Mouse (Mus musculus): ENCODE data around the gene Smim13.
"Not testable (repeated sequence)": the region's sequence is repeated elsewhere in the genome, so short reads cannot be mapped to it uniquely, and the experiment has no call there.

Gene Smim13

DNA sequence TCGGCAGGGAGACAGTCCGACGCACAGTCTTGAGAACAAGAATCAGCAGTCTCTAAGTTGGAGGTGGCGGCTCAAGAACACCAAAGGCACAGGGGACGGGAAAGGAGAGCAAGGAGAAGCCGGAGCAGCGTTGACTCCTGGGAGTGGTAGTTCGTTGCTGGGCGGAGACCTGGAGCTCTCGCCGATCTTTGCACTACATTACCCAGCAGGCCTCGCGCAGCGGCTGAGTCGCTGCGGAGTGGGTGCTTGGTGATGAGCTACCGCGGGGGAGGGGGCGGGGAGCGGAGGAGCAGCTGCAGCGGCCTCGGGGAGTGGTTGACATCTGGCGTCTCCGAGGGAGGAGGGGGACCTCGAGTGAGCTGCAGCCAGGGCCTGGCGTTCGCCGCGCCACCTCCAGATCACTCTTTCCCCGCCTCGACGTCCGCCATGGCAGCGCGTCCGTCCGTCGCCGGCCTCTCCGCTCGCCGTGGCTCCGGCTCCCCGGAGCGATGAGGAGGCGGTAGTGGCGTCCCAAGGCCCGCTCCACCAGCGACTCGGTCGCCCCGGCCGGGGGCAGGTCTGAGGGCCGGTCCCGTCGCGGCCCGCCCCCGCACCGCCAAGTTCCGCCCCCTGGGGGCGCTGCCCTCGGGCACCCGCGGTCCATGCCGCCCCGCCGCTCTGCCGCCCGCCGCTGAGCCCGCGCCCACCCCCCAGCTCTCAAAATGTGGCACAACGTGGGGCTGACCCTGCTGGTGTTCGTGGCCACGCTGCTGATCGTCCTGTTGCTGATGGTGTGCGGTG, at the start of gene Smim13:
Smim13 (plus strand) TSS at position 307 of the 780 bp plus-strand sequence.
- peak; percentile 96 to 97 for DNase-seq

DNA sequence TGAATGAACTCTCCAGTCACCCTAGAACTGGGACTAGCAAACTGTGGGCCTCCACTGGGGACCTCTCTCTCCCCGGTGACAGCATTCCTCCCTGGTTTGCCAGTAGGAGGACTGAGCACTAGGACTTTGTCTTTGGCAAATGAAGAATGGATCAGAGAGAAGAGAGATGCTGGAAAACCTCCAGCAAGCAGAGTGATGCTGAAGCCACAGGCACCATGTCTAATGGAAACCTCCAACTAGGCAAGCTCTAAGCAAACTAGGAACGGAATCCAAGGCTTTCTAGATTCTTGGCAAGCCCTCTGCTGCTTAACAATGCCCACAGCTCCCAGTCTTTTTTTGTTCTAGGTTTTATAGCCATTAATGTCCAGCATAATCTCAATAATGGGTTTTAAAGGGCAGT, 48.8 kb upstream of the Smim13 start:
- DNase-seq, result no peak

DNA sequence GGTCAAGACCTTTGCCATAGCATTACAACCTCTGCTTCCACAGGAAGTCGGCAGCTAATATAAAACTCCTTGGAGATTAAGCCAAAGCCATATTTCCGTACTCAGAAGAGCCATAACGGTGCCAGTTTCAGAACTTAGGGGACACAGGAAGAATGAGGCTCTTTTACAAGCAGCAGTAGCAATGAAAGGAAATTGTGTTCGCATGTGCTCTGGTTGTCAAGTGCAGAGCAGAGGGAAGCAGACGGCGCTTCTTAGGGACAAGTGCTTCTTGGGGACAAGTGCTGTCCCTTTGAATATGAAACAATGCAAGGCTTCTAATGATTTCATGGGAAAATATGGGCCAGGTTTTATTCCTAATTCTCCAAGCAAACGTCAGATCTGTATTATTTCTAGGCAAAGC, 46.4 kb upstream of the Smim13 start:
- DNase-seq, result no peak

DNA sequence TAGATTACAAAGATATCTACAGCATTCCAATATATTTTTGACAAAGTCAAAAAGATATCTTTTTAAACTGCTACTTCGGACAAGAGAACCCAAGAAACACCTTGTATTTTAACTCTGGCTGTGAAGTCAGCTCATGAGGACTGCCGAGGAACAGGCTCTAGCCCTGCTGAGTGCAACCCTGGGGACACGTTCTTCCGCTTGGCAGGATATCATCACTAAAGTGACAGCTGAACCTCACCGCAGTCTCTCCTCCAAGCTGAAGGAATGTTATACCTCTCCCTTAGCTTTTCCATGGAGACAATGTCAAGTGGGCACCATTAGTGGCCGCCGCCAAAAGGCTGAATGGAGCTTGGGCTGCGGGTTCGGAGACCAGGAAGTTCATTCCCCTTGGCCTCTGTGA, 46.0 kb upstream of the Smim13 start:
- no peak for DNase-seq

DNA sequence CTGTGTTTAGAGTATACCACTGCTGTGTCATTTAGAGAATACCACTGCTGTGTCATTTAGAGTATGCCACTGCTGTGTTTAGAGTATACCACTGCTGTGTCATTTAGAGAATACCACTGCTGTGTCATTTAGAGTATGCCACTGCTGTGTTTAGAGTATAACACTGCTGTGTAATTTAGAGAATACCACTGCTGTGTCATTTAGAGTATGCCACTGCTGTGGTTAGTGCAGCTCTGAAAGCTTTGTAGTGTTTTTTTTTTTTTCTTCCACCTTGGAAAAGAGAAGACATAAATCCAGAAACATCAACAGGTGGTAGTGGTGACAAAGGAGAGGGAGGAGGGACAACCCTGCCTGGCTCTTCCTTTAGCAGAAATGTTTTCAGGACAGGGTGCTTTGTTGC, 44.1 kb upstream of the Smim13 start:
- DNase-seq, result not testable (repeated sequence)

DNA sequence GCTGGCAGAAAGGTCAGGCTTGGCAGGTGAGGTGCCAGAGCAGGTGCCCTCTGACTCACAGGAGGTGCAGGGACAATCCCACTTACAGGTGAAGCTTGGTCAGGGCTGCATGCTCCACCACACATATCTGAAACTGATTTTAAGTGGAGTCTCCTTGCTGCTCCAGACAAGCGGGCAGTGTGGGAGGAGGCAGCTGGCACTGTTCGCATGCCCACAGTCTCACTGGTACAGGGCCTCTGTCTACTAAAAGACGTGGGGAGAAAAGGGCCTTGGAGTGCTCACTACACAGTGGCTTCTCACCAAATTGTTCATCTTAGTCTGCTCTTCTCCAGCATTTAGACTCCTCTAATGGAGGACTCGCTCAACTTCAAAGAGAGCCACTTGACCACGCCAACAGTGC, 43.4 kb upstream of the Smim13 start:
- DNase-seq, result no peak

DNA sequence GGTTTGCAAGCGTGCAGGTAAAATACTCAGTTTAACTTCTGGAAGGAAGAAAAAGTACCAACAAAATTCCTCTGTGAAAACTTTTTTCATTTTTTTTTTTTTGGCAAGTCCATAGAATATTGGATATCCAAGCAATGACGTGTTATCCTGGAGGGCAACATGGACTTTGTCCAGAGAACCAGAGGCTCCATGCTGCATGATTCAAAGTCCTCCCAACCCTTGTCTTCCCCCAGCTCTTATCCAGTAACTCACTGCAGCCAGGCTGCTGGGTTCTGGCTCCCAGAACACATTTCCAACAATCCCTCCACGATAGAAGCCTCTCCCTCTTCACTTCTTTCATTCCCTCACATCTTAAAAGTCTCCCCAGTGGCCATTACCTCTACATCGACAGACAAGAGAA, 38.4 kb upstream of the Smim13 start:
- no peak for DNase-seq

DNA sequence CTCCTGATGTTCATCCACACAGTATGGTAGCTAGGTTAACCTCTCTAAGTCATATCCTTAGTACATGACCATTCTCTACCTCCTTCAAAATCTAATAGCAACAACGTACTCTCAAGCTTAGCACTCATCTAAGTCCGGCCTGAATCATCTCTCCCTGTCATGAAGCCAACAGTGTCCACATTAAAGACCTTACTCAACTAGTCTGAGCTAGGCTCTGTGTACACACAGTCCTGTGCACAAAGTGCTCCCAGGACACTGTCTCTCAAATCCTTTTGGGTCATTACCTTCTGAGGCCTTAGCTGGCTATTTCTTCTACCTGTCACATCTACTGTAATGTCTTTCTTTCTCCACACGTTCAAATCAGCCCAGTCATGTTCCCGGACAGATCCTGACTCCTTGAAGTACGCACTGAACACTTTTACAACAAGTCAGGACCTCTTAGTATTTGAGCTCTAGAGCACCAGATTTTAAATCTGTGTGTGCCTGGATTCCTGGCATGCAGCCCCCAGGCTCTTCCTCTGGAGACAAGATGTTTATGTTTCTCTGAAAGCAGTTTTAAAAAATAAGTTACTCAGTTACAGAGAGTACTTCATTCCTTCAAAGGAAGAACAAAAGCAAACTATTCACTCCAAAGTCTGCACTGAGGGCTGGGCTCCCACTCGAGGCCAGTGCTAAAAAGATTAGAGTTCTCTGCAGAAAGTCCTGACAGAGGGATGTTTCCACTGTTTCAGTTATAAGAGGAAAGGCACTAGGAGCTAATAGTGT, 36.9 kb upstream of the Smim13 start:
- no peak for DNase-seq

DNA sequence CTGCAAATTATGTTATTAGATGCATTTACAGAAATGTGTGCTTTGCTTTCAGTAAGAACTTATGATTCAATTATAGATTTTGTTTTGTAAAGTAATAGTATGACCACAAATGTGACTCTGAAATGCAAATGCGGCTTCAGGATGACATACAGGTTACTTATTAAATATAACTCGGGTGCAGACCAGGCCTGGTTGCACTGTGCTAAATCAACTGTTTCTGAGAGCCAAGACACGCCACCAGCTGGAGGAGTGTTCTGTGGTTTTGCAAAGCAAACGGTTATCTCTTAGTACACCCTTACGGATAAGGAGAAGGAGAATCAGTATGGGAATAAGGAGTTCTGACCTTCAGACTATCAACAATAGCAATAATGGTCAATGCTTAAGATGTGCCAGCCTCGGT, 34.0 kb upstream of the Smim13 start:
- no peak for DNase-seq

DNA sequence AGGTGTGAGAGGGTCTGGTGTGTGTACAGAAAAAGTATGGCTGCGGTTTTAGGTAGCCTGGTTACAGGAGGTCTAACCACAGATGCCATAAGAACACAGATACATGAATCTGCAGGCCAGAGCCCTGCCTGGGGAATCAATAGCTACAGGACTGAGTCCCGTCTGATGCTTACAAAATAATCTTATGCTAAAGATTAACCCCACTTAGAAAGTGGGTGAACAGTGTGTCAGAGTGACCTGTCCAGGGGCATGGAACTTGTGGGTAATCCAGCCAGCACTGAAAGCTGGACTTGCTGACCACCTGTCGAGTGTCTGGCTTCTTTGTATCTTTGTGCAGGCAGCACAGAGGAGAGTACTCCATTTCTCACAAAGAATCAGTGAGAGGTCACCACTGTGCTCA, 33.4 kb upstream of the Smim13 start:
- DNase-seq, result no peak

DNA sequence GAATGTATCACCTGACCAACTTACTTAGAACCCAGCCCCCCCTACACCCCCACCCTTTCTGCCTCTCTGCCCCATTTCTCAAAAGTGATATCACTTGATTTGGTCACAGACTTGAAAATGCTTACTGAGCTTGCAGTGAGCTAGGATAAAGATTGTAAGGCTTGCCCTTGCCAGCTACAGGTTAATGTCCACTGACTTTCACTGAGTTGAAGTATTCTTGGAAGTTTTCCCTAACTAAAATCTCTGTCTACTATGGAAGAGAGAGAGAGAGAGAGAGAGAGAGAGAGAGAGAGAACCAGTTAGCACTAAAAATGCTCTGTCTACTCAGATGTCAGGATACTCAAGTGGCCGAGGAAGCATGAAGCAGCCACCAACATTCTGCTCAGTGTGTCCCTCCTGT, 30.6 kb upstream of the Smim13 start:
- DNase-seq, result no peak

DNA sequence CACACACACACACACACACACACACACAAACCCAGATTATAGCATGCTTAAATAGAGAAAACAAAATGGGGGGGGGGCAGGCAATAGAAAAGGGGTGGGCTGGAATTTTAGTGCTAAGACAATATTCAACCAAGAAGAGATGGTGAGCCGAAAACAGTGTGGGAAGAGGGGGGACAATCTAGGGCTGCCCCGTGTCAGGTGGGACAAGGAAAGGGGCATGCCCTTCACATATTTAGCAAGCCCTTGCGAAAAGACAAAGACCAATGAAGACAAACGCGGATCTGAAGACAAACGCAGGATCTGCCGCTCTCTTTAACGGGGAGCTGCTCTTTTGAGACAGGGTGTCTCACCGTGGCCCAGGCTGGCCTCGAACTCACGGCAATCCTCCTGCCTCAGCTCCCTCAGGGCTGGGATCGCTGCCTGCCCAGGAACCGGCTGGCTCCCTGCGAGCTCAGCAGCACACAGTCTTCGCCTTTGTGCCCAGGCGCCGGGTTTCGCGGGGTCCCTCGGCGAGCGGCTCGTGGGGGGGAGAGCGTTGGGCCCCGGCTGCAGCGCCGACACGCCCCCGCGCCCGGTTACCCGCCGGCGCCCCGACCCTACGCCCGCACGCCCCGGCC, 29.8 kb upstream of the Smim13 start:
- DNase-seq, result no peak

DNA sequence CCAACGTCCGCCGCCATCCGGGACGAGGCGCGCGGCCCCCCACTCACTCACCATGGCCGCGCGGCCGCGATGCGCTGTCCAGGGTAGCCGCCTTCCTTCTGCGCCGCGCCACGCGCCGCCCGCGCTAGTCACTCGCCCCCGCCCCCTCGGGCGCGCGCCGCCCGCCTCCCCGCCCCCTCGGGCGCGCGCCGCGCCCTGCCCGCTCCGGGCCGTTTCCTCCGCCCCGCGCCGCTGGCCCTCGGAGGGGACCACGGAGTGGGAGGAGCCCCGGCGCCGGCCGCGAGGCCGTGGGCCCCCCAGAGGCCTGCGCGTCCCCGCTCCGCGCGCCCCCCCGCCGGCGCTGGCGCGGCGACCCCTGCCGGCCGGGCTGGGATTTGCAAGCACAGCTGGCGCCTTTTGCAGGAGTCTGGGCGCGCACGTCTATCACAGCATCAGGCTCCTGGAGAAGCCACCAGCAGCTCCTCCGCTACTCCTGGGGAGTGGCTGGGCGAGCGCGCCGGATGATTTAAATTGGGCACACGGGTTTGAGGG, 29.3 kb upstream of the Smim13 start, which contains the start of gene Elovl2:
Elovl2 (minus strand) TSS at position 102 of the 531 bp plus-strand sequence.
- peak; percentile 40 to 58 for DNase-seq

DNA sequence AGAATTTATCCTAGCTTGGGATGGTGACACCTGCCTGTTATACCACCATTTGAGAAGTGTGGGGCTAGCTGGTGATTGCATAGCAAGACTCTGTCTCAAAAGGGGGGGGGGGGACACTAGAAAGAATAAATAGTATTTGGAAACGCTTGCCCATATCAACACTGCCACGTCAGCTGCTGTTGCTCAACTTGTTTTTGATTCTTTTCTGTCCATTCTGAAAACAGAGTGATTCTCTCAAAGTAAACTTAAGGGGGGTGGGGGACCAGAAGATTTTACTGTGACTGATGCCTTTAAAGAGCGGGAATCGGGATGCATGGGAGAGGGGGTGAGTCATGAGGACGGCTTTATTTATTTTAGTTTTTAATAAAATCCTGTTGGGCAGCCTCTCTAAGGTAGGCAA, 23.1 kb upstream of the Smim13 start:
- no peak for DNase-seq

DNA sequence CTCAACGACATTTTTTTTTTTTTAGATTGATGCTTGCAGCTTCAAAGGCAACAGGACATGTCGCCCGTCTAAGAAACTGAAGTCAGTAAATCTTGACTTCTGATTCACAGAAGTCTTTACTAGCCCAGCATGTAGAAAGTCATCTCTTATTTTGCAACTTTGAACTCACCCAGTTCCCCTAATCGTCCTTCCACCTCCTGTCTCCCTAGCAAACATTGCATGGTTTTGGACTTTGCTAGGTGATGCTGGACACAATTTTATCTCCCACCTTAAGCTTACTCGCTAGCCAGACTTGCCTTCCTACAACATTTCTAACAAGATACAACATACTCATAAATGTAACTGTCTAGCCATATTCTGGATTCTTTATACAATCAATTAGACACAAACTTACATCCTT, 21.6 kb upstream of the Smim13 start:
- DNase-seq, result no peak

DNA sequence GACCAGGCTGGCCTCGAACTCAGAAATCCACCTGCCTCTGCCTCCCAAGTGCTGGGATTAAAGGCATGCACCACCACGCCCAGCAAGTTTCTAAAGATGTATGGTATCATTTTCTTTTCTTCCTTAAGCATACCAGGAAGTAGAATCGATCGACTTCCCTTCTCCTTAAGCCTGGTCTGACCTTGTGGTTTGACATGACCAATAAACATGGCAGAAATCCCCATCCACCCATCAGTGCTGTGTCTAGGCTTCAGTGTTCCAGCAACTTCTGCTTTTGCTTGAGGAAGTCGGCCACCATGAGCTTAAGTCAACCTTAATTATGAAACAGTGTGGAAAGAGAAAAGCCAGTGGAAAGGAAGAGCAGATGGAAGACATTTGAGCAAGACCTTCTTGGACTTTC, 19.4 kb upstream of the Smim13 start:
- DNase-seq, result no peak

DNA sequence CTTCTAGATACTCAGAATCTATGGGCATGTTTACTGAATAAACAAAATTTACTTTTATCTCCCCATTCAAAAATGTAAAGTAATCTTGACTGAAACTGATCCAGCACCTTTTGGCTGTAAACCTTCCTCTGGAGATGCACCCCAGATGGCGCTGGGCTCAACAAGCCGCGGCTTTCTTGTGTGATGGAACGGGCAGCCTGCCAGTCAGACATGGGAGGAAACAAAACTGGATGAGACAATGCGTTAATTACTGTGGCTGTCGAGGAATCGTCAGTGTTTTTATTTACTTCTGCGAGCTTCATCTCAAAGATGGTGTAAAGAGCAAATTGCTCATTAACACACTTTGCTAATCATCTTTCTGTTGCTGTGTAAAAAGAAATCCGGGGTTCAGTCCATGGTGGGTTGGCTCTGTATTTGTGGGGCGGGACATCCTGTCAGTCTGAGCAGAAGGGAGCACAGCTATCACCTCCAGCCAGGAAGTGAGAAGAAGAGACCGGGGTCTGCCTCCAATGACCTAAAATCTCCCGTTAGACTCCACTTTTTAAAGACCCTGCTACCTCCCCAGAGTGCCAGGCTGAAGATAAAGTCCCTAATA, 18.2 kb upstream of the Smim13 start:
- DNase-seq, result no peak

DNA sequence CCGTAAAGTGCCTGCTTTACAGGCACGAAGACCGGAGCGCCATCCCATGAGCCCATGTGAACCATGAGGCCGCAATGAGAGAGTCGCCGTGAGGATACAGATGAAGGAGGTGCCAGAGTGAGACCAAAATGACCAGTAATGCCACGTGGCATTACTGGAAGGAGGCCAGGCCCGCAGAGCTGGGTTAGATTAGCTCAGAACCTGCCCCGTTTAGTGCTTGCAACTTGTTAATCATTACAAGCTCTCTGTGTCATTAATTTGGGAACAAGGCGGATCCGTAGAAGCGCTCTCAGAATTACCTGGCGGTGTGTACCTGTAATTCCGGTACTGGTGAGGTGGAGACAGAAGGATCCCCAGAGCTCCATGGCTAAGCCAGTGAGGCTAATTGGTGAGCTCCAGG, 17.4 kb upstream of the Smim13 start:
- DNase-seq, result no peak

DNA sequence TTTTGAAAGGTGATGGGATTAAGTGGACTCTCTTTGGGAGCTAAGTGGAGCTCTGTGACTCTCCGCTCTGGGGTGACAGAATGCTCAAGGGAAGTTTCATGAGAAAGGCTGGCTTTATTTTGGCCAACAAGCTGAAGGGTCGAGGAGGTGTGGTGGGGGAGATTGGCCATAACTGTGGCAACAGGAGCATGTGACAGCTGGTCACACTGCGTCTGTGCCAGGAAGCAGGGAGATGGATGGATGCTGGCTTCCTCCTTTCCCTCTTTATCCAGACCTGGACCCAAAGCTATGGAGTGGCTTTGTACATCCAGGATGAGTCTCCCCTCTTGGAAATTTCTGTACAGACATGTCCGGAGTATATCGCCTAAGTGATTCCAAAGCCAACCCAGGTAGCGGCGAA, 16.4 kb upstream of the Smim13 start:
- DNase-seq, result no peak

DNA sequence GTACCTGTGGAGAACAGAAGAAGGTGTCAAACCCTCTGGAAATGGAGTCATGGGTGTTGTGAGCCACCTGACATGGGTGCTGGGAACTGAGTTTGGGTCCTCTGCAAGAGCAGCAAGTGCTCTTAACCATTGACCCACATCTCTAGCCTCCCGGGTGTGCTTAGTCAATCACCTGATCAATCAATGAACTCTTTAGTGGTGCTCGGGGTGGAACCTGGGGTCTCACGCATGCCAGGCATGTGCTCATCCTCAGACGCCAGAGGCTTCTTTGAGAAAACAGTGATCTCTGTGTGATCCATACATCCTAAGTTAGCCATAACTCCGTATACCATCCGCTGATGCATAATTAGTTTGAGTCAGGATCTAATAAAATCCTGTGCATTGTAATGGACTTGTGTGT, 14.5 kb upstream of the Smim13 start:
- DNase-seq, result no peak

DNA sequence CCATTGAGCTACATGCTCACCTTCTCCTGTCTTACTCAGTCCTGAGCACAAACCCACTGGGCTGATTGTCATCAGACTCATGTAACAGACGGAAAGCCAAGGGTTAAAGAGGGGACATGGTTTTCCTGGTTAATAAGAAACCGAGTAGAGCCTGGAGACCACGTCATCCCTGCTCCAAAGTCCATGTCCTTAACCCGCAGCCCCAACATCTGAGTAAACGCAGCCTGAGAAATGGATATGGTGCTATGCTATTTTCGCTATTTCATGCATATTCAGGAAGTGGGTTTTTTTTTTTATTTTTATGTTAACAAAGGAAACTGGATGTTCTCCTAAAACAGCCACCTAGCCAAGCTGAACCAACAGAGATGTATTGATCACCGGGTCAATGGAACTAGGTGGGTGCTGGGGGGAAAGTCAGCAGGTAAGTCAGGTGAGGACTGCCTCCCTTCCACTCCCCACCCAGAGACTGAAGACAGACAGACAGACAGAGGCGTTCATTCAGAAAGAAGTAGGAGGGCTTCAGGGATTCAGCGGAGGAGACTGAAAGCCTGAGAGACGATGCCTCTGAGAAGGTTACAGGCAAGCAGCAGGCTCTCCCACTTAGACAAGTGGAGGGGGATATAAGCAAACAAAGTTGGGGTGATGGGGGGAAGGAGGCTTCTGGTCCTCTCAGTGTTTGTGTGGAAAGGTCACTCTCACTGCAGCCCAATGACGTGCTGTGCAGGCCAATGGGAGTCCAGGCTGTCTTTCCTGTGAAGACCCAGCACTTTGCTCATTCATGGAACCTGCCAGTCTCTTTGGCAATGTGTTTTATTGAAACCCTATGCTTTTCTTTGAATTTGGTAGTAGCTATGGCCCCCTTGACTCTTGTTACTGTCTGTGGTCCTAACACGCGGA, 13.6 kb upstream of the Smim13 start:
- DNase-seq, result no peak

All from lung, adult 18-20 months (tissue).